Mouse (Mus musculus): Measurements from ENCODE around the gene Traf1.

DNA sequence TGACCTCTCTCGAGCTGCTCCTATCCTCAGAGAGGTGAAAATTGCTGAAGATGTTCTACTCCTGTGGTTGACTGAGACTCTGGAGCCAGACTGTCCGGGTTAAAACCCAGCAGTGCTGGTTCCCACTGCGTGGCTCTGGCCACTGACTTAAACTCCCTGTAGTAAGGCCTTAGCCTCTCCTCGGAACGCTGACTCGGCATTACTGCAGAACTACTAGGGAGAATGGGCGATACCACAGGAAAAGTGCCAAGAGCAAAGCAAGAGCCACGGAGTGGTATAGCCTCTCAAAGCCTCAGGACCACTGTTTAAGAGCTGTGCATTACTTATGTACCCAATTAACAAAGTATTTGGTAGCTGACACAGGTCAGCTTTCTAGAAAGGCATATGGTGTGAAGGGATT, 23.3 kb upstream of the Traf1 start:
- TF ChIP-seq CTCF (IDR thresholded peaks at IDR 0.05; ENCODE audit: extremely low read depth, insufficient read depth, low read length) (no peak), POLR2A (IDR thresholded peaks at IDR 0.05; ENCODE audit: extremely low read depth, insufficient read depth, low read length) (no peak)

All from cortical plate, adult 2 months (tissue).